Mouse (Mus musculus) kidney, postnatal 0 days (tissue): ENCODE data around the gene Prrg4. TPM values are rescaled to one million over a fixed set of nuclear protein-coding genes. Genes with fewer than 3 reads are reported as not detected.

ENCODE experiments used
- ATAC-seq: fragments of 200-750 bp; cut with Nextera tagmentation; replicated peaks from 2 replicates; pipeline ENCODE4 v1.8.0; 2017; ENCODE audit warnings: low read depth, moderate number of reproducible peaks, moderate TSS enrichment, moderate library complexity; ENCODE audit not compliant: low FRiP score
- DNase-seq: peaks from one replicate; pipeline ENCODE4 v3.0.0-alpha.2; 2016; ENCODE audit warnings: low spot score
- H3K27ac ChIP-seq: fragments of 300-500 bp; sonication (generic); 2 replicates; pipeline ENCODE4 v1.5.1; 2014; ENCODE audit warnings: mild to moderate bottlenecking
- H3K27me3 ChIP-seq: fragments of 300-500 bp; sonication (generic); 2 replicates; pipeline ENCODE4 v1.6.1; 2014; ENCODE audit warnings: low read length, mixed read lengths; ENCODE audit not compliant: insufficient read depth
- H3K36me3 ChIP-seq: fragments of 300-500 bp; sonication (generic); 2 replicates; pipeline ENCODE4 v1.6.1; 2014; ENCODE audit warnings: low read length, mixed read lengths; ENCODE audit not compliant: insufficient read depth
- H3K4me1 ChIP-seq: fragments of 300-500 bp; sonication (generic); replicated peaks from 2 replicates; pipeline ENCODE4 v1.6.1; 2014; ENCODE audit warnings: antibody characterized with exemption, low read length, mixed read lengths; ENCODE audit not compliant: insufficient read depth
- H3K4me2 ChIP-seq: fragments of 300-500 bp; sonication (generic); 2 replicates; pipeline ENCODE4 v1.6.1; 2014; ENCODE audit warnings: mild to moderate bottlenecking, low read length, moderate library complexity, mixed read lengths
- H3K4me3 ChIP-seq: fragments of 300-500 bp; sonication (generic); replicated peaks from 2 replicates; pipeline ENCODE4 v1.5.1; 2014; ENCODE audit warnings: low read depth, low read length
- H3K9ac ChIP-seq: fragments of 300-500 bp; sonication (generic); 2 replicates; pipeline ENCODE4 v1.6.1; 2014; ENCODE audit warnings: low read depth, low read length
- H3K9me3 ChIP-seq: fragments of 300-500 bp; sonication (generic); replicated peaks from 2 replicates; pipeline ENCODE4 v1.6.1; 2016; ENCODE audit warnings: low read length, inconsistent platforms, mixed read lengths
- CTCF ChIP-seq: IDR thresholded peaks from 2 replicates; pipeline ENCODE4 v1.5.1; 2016; ENCODE audit warnings: antibody characterized with exemption, low read depth, mild to moderate bottlenecking, moderate library complexity
- WGBS: fragments of 180-500 bp; shearing (Covaris S2); extraction: QIAGEN DNeasy Blood & Tissue Kit; methylation state at CpG from one replicate; pipeline ENCODE4 v1.1.7; 2014; 5-methylcytosine and 5-hydroxymethylcytosine counted together
- polyA plus RNA-seq: library from polyadenylated mRNA; unstranded; fragments of >200 nt; fragmentation: Nextera tagmentation; extraction: Ambion mirVana; gene quantifications from 2 replicates; pipeline ENCODE4 v1.2.1, GENCODE M21; 2015

Gene Prrg4
- polyA plus RNA-seq, 1 experiment from 2014 or later = 1.5 TPM

- ATAC-seq = no peak
- H3K27me3 ChIP-seq = no peaks in the 10 kb centered on the region
- H3K36me3 ChIP-seq = no peaks in the 10 kb centered on the region
- H3K27ac ChIP-seq = no peak overlapping the region
- H3K4me1 ChIP-seq = no peaks in the 10 kb centered on the region
- no peak overlapping the region for H3K9ac ChIP-seq
- H3K4me2 ChIP-seq = no peak overlapping the region
- 25% methylated on average over 3 of the region's 3 CpGs for WGBS
- no peak for TF ChIP-seq CTCF
- no peak overlapping the region for H3K4me3 ChIP-seq
- DNase-seq = peak; percentile 12
- H3K9me3 ChIP-seq = no peaks in the 10 kb centered on the region
Observed at GRCm38 (mm10) chr2:104855732-104856131, 6.1 kb upstream of the Prrg4 start.

- H3K27ac ChIP-seq = no peak overlapping the region
- no peak overlapping the region for H3K4me3 ChIP-seq
- H3K36me3 ChIP-seq = no peaks in the 10 kb centered on the region
- no peaks in the 10 kb centered on the region for H3K9me3 ChIP-seq
- ATAC-seq (no peak), DNase-seq (no peak)
- no peaks in the 10 kb centered on the region for H3K4me1 ChIP-seq
- no peak overlapping the region for H3K4me2 ChIP-seq
- no peaks in the 10 kb centered on the region for H3K27me3 ChIP-seq
- 86% methylated on average over 1 of the region's 1 CpGs for WGBS
- TF ChIP-seq CTCF = no peak
- H3K9ac ChIP-seq = no peak overlapping the region
Observed at GRCm38 (mm10) chr2:104854836-104855235, 5.2 kb upstream of the Prrg4 start.

GRCm38 (mm10) chr2:104852546-104852945, 2.9 kb upstream of the Prrg4 start:
- no peak overlapping the region for H3K27ac ChIP-seq
- DNase-seq (no peak), ATAC-seq (no peak)
- no peaks in the 10 kb centered on the region for H3K36me3 ChIP-seq
- H3K4me1 ChIP-seq = no peaks in the 10 kb centered on the region
- no peak overlapping the region for H3K9ac ChIP-seq
- WGBS = 86% methylated on average over 7 of the region's 7 CpGs
- H3K4me2 ChIP-seq = no peak overlapping the region
- no peak overlapping the region for H3K4me3 ChIP-seq
- no peak for TF ChIP-seq CTCF
- no peaks in the 10 kb centered on the region for H3K9me3 ChIP-seq
- H3K27me3 ChIP-seq = no peaks in the 10 kb centered on the region

GRCm38 (mm10) chr2:104851686-104852085, 2.0 kb upstream of the Prrg4 start:
- H3K36me3 ChIP-seq = no peaks in the 10 kb centered on the region
- no peak for ATAC-seq
- no peak for DNase-seq

GRCm38 (mm10) chr2:104849991-104850359, 299 bp upstream of the Prrg4 start:
- no peaks in the 10 kb centered on the region for H3K9me3 ChIP-seq
- ATAC-seq (no peak), DNase-seq (peak; percentile 35)
- peak overlapping the region; percentile 62 for H3K9ac ChIP-seq
- no peak for TF ChIP-seq CTCF
- no peaks in the 10 kb centered on the region for H3K36me3 ChIP-seq
- 61% methylated on average over 3 of the region's 3 CpGs for WGBS
- H3K27me3 ChIP-seq = no peaks in the 10 kb centered on the region
- peak overlapping the region; percentile 88 for H3K4me2 ChIP-seq
- H3K4me3 ChIP-seq = peak overlapping the region; percentile 53
- H3K27ac ChIP-seq = no peak overlapping the region
- no peaks in the 10 kb centered on the region for H3K4me1 ChIP-seq

More at GRCm38 (mm10) chr2:104851686-104852085, 2.0 kb upstream of the Prrg4 start:
- Histone ChIP-seq H3K9ac (no peak overlapping the region), H3K4me1 (no peaks in the 10 kb centered on the region), H3K27ac (no peak overlapping the region), H3K4me2 (no peak overlapping the region), H3K9me3 (no peaks in the 10 kb centered on the region), H3K27me3 (no peaks in the 10 kb centered on the region), H3K4me3 (no peak overlapping the region)
- TF ChIP-seq CTCF = no peak
- WGBS = 57% methylated on average over 5 of the region's 5 CpGs

- 42% methylated on average over 16 of the region's 16 CpGs for WGBS
- DNase-seq = no peak
- H3K9ac ChIP-seq = 0 out of 2 replicates have a peak overlapping the region, but pooled peaks have one; percentile 62
Observed at GRCm38 (mm10) chr2:104848235-104849161, 1.2 kb downstream of the Prrg4 start.

More at GRCm38 (mm10) chr2:104848235-104849161, 1.2 kb downstream of the Prrg4 start:
- Histone ChIP-seq H3K9me3 (no peaks in the 10 kb centered on the region), H3K27ac (no peak overlapping the region), H3K4me1 (no peaks in the 10 kb centered on the region), H3K27me3 (no peaks in the 10 kb centered on the region), H3K4me3 (peak overlapping the region; percentile 53), H3K4me2 (peak overlapping the region; percentile 88), H3K36me3 (no peaks in the 10 kb centered on the region)
- TF ChIP-seq CTCF = no peak
- no peak for ATAC-seq
